Mouse (Mus musculus): ENCODE results near the gene Esr1. TPM values are rescaled to one million over a fixed set of nuclear protein-coding genes. Genes with fewer than 3 reads are reported as not detected.

Esr1 gene
- polyA plus RNA-seq, 1 experiment from 2014 or later, result 0.30 TPM

DNA sequence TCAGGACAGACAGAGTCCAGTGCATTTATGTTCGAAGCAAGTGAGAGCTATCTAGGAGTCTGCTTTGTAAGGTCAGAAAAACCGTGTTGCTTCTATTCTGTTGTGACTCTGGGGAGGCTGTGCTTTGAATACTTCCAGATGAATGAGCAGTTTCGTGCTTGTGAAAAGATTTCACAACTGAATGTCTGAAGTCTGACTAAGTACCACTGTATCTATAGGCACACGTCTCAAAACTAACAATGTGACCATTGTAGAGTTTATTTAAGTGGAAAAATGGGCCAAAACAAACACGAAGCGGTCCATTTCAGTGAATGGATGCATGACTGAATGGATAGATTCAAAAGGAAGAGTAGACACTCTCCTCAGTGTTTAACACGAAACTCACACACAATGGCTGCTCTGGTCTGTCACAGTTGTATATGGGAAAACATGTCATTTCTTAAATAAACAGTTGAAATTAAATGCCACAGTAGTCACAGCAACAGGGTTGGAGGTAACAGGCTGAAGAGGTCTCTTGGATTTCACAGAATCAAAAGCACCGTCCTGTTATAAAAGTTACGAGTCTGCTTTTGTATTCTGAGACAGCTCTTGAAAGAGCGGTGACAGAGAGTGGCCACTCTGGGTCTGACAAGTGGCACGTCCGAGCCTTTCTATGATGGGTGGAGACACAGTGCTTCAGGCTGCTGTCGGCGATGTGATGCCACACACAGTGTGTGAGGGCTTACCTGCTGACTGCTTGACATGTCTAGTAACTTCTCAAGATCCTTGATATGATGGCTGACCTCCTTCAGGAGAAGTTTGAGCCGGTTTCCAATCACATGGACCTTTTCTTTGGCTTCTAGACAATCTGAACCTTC, 421.0 kb downstream of the Esr1 start:
- no peaks in the 10 kb centered on the region for H3K36me3 ChIP-seq
- no peaks in the 10 kb centered on the region for H3K27me3 ChIP-seq (replicated peaks)
- no peak overlapping the region; the same call in 1 of the 2 replicates for H3K4me2 ChIP-seq (replicated peaks)
- peaks cover 9% of the 10 kb centered on the region; the same call in 1 of the 2 replicates for H3K4me1 ChIP-seq
- peak; percentile 76 for ATAC-seq (ENCODE audit: low FRiP score, low read depth)
- 33% methylated on average over 15 of the region's 15 CpGs for WGBS
- no peak overlapping the region for H3K4me3 ChIP-seq
- no peak overlapping the region for H3K9ac ChIP-seq
- H3K9me3 ChIP-seq, result no peaks in the 10 kb centered on the region
- no peak overlapping the region for H3K27ac ChIP-seq

- no peak for ATAC-seq (ENCODE audit: low FRiP score, low read depth)
- no peaks in the 10 kb centered on the region for H3K4me1 ChIP-seq
- no peaks in the 10 kb centered on the region for H3K27me3 ChIP-seq (replicated peaks)
- no peak overlapping the region for H3K27ac ChIP-seq
- no peak overlapping the region for H3K4me2 ChIP-seq (replicated peaks)
- no peaks in the 10 kb centered on the region for H3K9me3 ChIP-seq
- 65% methylated on average over 8 of the region's 8 CpGs for WGBS
- no peaks in the 10 kb centered on the region for H3K36me3 ChIP-seq
- no peak overlapping the region for H3K4me3 ChIP-seq
- no peak overlapping the region for H3K9ac ChIP-seq
Measured at GRCm38 (mm10) chr10:5041254-5041653, 429.9 kb downstream of the Esr1 start.

- WGBS, result 89% methylated on average over 8 of the region's 8 CpGs
- H3K27ac ChIP-seq, result no peak overlapping the region
- H3K4me3 ChIP-seq, result no peak overlapping the region
- ATAC-seq (ENCODE audit: low FRiP score, low read depth), result no peak
- H3K4me2 ChIP-seq (replicated peaks), result no peak overlapping the region
- H3K9me3 ChIP-seq, result no peaks in the 10 kb centered on the region
- no peaks in the 10 kb centered on the region for H3K4me1 ChIP-seq
- no peaks in the 10 kb centered on the region for H3K36me3 ChIP-seq
- no peak overlapping the region for H3K9ac ChIP-seq
- H3K27me3 ChIP-seq (replicated peaks), result no peaks in the 10 kb centered on the region
Measured at GRCm38 (mm10) chr10:5044481-5044880, 433.1 kb downstream of the Esr1 start.

DNA sequence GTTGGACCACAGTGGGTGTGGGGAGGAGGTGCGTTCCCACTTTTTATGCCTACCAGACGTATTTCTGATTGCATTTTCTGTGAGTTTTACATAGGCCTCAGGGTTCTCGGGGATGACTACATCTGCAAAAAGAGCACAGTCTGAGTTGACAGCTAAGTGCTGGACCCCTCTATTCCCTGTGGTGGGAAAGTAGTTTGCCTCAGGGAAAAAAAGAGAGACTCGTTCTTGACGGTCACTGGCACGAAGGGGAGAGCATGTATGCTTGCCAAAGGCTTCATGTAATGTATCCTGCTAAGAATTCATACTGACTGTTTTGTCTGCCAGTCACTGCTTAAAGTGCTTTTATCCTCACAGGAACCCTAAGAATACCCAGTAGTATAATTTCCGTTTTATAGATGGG, 433.8 kb downstream of the Esr1 start:
- no peak for ATAC-seq (ENCODE audit: low FRiP score, low read depth)
- Histone ChIP-seq H3K4me2 (replicated peaks) (no peak overlapping the region), H3K4me1 (no peaks in the 10 kb centered on the region)

DNA sequence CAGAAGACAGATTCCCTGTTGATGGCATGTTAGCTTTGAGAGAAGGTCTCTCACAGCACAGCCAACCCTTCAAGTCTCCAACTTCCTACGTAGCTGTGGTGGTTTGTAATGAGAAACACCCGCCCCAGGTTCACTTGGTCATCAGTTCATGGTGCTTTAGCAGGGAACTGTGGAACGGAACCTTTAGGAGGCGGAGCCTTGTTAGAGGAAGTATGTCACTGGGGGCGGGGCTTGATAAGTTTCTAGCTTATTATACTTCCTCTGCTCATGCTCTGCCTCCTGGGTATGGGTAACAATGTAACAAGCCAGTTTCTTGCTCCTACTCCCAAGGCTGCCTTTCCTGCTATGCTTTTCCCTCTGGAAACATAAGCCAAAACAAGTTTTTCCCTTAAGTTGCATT, 434.3 kb downstream of the Esr1 start:
- Histone ChIP-seq H3K4me3 (no peak overlapping the region), H3K9ac (no peak overlapping the region), H3K9me3 (no peaks in the 10 kb centered on the region), H3K36me3 (no peaks in the 10 kb centered on the region), H3K4me1 (no peaks in the 10 kb centered on the region), H3K27ac (no peak overlapping the region), H3K27me3 (replicated peaks) (no peaks in the 10 kb centered on the region), H3K4me2 (replicated peaks) (no peak overlapping the region)
- ATAC-seq (ENCODE audit: low FRiP score, low read depth), result no peak
- 87% methylated on average over 5 of the region's 5 CpGs for WGBS

More for the DNA sequence above, 433.8 kb downstream of the Esr1 start:
- Histone ChIP-seq H3K36me3 (no peaks in the 10 kb centered on the region), H3K4me3 (no peak overlapping the region), H3K9ac (no peak overlapping the region), H3K27ac (no peak overlapping the region), H3K27me3 (replicated peaks) (no peaks in the 10 kb centered on the region), H3K9me3 (no peaks in the 10 kb centered on the region)
- 87% methylated on average over 7 of the region's 7 CpGs for WGBS

Other genes with a start within 250 kb of the Esr1 start
- gene Zbtb2, start 223.5 kb upstream of the Esr1 start, polyA plus RNA-seq (2016; fragmentation: Nextera tagmentation; extraction: Ambion mirVana), result 19.6 and 20.1 TPM in 2 replicates
- 48.9 and 49.4 TPM in 2 replicates for gene Rmnd1, start 179.2 kb upstream of the Esr1 start, polyA plus RNA-seq (2016; fragmentation: Nextera tagmentation; extraction: Ambion mirVana)
- 20.5 and 21.2 TPM in 2 replicates for gene Armt1, start 179.1 kb upstream of the Esr1 start, polyA plus RNA-seq (2016; fragmentation: Nextera tagmentation; extraction: Ambion mirVana)
- gene Ccdc170, start 129.1 kb upstream of the Esr1 start, polyA plus RNA-seq (2016; fragmentation: Nextera tagmentation; extraction: Ambion mirVana), result 0.05 TPM in 1 of 2 replicates, not detected in the other